Mouse (Mus musculus) embryonic fibroblast, embryonic 13.5 days (primary cell): Measurements from ENCODE around the gene Srebf2. TPM values are rescaled to one million over a fixed set of nuclear protein-coding genes. Genes with fewer than 3 reads are reported as not detected.

Source experiments
- H3K27ac ChIP-seq: 2 replicates; pipeline ENCODE4 v1.5.1; 2012; ENCODE audit warnings: low read length, control low read depth, inconsistent platforms; ENCODE audit not compliant: insufficient read depth
- H3K4me1 ChIP-seq: 2 replicates; pipeline ENCODE4 v1.6.1; 2011; ENCODE audit warnings: low read length; ENCODE audit not compliant: control insufficient read depth, insufficient read depth
- H3K4me3 ChIP-seq: 2 replicates; pipeline ENCODE4 v1.5.1; 2011; ENCODE audit warnings: mild to moderate bottlenecking, control low read depth, low read length; ENCODE audit not compliant: insufficient read depth
- CTCF ChIP-seq: IDR thresholded peaks from 2 replicates; pipeline ENCODE4 v1.5.1; 2011; ENCODE audit warnings: mild to moderate bottlenecking, control low read depth, low read length, moderate library complexity, borderline replicate concordance; ENCODE audit not compliant: insufficient read depth
- POLR2A ChIP-seq: IDR thresholded peaks from 2 replicates; pipeline ENCODE4 v1.6.1; 2011; ENCODE audit warnings: low read depth, mild to moderate bottlenecking, control low read depth, low read length, moderate library complexity
- polyA plus RNA-seq: library from polyadenylated mRNA; stranded (reverse); fragments of >200 nt; gene quantifications from 2 replicates; pipeline ENCODE4 v1.2.4, GENCODE M21; 2011; ENCODE audit warnings: low read depth; ENCODE audit not compliant: missing spikeins, insufficient read length

Srebf2 gene
- polyA plus RNA-seq, 1 experiment: 87.3 TPM

DNA sequence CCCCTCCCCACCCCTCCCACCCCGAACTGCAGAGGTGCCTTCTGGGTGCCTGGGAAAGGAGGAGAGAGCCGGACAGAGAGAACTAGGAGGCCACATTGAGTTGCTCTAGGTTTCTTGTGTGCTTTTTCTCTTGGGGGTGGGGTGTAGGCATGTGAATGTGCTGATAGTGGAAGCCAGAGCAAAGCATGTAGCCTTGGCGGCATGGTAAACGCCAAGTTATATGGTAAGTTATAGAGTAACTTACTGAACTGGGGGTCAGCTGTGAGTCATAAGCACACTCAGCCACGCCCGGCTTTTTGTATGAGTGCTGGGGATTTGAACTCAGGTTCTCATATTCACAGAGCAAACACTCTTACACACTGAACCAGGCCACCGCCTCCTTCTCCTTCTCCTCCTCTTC lies 17.5 kb downstream of the Srebf2 start:
- peaks cover 25% of the 10 kb centered on the region for H3K4me1 ChIP-seq
- no peak overlapping the region for H3K4me3 ChIP-seq
- H3K27ac ChIP-seq: no peak overlapping the region
- no peak for TF ChIP-seq POLR2A
- TF ChIP-seq CTCF: no peak

- Histone ChIP-seq H3K4me3 (no peak overlapping the region), H3K27ac (no peak overlapping the region), H3K4me1 (peaks cover 19% of the 10 kb centered on the region)
- TF ChIP-seq CTCF (peak; percentile 62; the same call in 1 of the 2 replicates), POLR2A (no peak)
These were observed 18.6 kb downstream of the Srebf2 start for GRCm38 (mm10) chr15:82165332-82166239.

GRCm38 (mm10) chr15:82166240-82167100 lies 19.5 kb downstream of the Srebf2 start:
- no peak for TF ChIP-seq CTCF
- TF ChIP-seq POLR2A: no peak
- H3K4me3 ChIP-seq: no peak overlapping the region
- H3K4me1 ChIP-seq: peaks cover 10% of the 10 kb centered on the region
- no peak overlapping the region for H3K27ac ChIP-seq

GRCm38 (mm10) chr15:82167201-82168168 lies 20.5 kb downstream of the Srebf2 start:
- no peak for TF ChIP-seq POLR2A
- no peak for TF ChIP-seq CTCF
- Histone ChIP-seq H3K4me3 (no peak overlapping the region), H3K4me1 (peaks cover 8% of the 10 kb centered on the region), H3K27ac (no peak overlapping the region)

DNA sequence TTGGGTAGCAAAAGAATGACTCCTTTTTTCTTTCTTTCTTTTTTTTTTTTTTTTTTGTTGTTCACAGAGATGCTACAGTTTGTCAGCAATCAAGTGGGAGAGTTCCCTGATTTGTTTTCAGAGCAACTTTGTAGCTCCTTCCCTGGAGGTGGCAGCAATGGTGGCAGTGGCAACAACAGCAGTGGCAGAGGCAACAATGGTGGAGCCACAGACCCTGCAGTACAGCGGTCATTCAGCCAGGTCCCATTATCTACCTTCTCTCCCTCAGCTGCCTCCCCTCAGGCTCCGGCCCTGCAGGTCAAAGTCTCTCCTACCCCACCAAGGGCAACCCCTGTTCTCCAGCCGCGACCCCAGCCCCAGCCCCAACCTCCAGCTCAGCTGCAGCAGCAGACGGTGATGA lies 22.7 kb downstream of the Srebf2 start:
- Histone ChIP-seq H3K4me1 (peaks cover 4% of the 10 kb centered on the region), H3K27ac (no peak overlapping the region), H3K4me3 (no peak overlapping the region)
- TF ChIP-seq POLR2A (no peak), CTCF (no peak)

DNA sequence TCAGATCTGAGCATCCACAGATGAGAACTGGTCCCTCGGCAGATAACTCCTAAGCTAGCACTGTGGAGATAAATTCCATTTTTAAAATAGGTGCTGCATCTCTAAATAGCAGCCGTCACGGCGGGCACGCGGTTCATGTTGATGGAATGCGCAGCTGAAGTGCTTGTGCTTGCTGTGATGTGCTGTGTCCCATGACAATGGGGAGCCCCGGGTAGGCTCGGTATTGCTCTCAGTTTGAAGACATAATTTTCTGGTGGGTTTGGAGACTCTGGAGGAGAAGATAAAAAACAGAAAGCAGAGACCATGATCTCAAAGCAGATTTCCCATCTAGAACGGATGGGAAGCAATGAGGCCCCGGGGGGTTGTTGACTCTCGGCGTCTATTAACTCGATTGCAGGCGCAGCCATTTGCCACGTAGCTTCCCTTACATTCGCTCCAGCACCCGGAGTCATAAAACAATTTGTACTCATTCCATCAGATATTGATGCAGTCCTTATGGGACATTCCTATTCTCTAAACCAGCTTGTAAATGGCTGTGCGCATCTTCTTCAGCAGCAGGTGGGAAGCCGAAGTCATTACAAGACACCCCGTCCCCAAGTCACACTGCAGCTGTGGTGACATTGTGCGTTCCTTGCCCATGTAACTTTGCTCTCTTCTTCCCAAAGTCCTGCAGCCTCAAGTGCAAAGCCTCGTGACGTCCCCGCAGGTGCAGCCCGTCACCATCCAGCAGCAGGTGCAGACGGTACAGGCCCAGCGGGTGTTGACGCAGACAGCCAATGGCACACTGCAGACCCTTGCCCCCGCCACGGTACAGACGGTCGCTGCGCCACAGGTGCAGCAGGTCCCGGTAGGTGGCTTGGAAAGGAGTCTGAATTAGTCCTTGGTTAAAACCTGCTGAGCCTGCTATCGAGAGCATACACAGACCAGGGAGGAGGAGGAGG lies 23.7 kb downstream of the Srebf2 start:
- Histone ChIP-seq H3K27ac (no peak overlapping the region), H3K4me3 (no peak overlapping the region), H3K4me1 (peaks cover 4% of the 10 kb centered on the region)
- TF ChIP-seq CTCF (no peak), POLR2A (no peak)

- Histone ChIP-seq H3K4me1 (no peaks in the 10 kb centered on the region), H3K4me3 (no peak overlapping the region), H3K27ac (no peak overlapping the region)
- TF ChIP-seq CTCF (no peak), POLR2A (no peak)
These were observed 25.7 kb downstream of the Srebf2 start for GRCm38 (mm10) chr15:82172648-82173047.

DNA sequence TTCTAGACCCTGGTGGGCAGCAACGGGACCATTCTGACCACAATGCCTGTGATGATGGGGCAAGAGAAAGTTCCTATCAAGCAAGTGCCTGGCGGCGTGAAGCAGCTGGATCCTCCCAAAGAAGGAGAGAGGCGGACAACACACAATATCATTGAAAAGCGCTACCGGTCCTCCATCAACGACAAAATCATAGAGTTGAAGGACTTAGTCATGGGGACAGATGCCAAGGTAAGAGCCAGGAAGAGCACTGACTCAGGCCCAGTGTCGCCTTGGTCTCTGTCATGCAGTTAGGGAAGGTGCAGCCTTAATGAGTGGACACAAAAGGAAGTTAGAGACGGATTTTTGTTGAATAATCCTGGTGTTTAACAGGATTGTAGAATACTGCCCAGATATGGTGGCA lies 28.1 kb downstream of the Srebf2 start:
- Histone ChIP-seq H3K27ac (no peak overlapping the region), H3K4me1 (no peaks in the 10 kb centered on the region), H3K4me3 (no peak overlapping the region)
- TF ChIP-seq CTCF: no peak
- no peak for TF ChIP-seq POLR2A
